Mouse (Mus musculus): ENCODE data around the gene Scn9a.
A peak's percentile ranks its signal among the peaks of the same experiment; 100 is the strongest.

Gene Scn9a

DNA sequence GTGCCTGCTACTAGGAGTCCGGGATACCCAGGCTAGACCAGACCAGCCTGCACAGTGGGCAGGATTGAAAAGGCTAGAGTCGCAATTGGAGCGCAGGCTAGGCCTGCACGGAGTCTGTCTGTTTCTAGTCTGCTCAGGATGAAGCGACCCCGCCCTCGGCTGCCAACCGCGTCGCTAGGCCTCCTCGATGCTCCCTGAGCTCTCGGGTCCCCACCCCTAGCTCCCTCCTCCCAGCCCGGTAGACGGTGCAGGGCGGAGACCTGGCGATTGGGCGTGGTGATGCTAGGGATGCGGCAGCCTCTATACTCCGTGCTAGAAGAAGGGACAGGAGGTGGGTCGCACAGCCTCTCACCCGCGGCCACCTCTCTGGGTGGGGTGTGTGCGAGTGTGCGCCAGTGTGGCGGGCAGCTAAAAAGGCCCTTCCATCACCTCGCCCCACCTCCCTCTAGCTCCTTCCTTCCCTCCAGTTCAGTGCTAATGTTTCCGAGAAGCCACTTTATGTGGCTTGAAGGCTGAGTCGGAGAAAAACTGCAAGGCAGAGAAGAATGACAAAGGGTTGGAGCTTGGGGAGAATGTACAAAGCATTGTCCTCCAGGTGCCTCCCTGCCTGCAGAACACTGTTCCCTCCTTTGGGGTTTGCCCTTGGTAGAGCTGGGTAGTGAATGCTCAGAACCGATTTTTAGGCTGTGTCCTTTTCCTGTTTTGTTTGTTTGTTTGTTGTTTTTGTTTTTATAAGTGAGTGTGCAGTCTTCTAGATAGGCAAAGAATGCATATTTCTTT is at the start of gene Scn9a:
Gene Scn9a, minus strand, starts transcription at position 383 of the 780 bp plus-strand sequence.
- peak; percentile 36 to 47 for DNase-seq (ENCODE audit: low spot score in 2 of 2)

DNA sequence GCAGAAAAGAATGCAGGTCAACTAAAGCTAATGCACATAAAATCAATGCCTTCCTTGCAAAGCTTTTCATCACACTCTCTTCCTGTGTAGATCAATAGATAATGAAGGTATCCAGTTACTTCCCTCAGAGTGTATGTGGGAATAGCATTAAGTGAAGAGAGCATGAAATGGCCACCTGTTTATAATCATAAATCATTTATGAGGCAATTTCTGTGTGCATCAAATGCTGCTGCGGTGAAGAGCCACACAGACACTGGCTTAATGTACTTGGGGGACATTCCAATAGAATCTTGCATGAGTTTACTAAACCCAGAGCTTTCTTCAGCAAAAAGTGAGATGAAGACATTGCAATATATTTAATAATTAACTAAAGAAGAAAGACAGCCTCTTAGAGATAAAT is 27.2 kb upstream of the Scn9a start:
- no peak for DNase-seq (ENCODE audit: low spot score in 2 of 2)

DNA sequence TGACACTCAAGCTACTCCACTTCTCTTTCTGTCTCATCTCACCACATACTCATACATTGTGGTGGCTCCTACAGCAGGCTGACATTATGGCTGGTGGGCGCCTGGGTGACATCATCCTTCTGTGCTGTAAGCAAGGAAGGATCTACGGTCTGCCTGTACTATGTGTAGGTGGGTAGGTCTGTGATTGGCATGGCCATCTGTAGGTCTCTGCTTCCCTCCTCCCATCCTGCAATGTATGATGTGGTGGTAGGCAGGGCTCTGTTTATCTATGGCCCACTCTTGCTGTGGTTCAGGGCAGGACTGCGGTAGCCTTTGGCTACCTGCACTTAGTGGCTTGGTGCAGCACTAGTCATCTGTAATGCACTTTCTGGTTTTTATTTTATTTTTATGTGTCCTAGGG is 21.7 kb upstream of the Scn9a start:
- no peak for DNase-seq (ENCODE audit: low spot score in 2 of 2)

DNA sequence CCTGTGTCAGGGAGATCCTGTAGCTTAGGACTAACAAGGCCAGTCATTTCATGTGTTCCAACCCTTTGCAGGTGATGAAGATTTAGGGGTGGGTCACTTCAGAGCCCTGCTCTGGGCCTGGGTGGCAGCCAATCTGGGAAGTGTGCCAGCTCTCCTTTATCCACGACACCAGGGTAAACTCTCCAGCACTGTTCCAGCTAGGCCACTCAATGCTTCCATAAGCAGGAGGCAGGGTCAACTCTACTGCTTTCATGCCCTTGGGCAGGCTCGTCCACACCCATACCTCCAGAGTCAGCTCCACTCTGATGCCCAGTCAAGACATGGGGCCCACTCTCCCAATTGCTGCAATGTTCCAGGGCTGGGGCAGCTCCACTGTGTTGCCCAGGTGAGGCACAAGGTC is 20.7 kb upstream of the Scn9a start:
- DNase-seq (ENCODE audit: low spot score in 2 of 2), result no peak

DNA sequence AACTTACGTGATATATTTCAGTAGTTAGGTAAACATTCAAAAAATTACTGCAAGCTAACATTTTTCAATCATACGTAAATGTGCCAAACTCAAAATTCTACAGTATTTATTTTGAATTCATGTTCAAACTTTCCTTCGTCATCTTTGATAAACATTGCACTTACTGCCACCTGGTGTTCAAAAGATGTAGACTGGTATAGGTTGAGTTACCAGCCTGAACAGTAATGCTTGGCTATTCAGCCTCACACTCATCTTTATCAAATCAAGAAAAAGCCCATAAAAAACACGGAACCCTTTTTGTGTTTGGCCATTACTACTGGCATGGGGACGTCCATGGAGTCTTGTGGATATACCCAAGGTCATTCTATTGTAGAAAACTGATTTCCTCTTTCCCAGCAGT is 9.6 kb upstream of the Scn9a start:
- no peak for DNase-seq (ENCODE audit: low spot score in 2 of 2)

DNA sequence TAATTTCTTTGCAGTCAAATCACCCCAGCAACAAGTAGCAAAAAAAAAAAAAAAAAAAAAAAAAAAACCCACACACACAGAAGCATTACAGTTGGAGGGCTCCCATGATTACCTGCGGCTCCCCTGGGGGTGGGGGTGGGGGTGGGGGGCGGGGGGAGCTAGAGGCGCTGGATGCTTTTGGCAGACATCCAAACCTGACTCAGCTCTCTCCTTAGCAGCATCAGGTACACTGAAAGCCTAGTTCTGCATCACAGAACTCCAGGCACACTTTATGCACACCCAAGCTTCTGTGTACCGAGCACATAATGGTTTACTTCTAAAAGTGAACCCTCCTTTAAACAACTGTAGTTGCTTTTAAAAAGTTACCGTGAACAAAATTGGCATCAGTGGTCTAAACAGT is 2.0 kb downstream of the Scn9a start:
- no peak for DNase-seq (ENCODE audit: low spot score in 2 of 2)

DNA sequence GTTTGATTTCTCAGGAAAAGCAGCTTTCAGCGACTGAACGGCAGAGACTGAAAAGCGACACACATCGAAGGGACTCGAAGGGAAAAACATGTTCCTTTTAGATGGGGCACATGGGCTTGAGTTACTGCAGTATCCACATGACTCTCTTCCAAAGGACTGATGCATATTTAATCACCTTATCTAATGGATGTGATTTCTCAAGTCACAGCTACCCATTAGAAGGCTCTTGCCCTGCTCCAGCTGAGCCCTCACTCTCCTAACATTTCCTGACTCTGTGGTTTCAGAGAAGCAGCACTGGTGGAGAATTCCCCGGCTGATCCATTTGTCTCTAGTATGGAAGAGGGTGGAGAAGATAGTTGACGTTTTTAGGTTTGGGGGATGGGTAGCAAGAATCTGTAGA is 23.7 kb downstream of the Scn9a start:
- DNase-seq (ENCODE audit: low spot score in 2 of 2), result no peak

DNA sequence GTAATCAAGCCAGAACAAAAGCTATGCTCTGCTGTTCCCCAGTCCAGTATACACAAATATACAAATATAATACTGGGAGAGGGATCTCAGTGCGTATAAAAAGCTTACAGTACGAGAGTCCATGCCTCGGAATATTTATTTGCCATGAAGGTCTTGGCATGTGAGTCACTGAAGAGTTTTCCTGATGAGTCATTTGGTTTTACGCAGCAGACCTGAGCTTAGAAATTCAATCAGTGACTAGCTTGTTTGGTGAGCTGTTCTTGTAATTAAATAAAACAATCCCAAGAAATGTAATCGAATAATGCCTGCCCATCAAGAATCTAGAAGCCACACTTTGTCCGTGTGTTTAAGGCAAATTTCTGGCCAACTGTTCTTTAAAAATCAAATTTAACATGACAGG is 37.4 kb downstream of the Scn9a start:
- no peak for DNase-seq (ENCODE audit: low spot score in 2 of 2)

DNA sequence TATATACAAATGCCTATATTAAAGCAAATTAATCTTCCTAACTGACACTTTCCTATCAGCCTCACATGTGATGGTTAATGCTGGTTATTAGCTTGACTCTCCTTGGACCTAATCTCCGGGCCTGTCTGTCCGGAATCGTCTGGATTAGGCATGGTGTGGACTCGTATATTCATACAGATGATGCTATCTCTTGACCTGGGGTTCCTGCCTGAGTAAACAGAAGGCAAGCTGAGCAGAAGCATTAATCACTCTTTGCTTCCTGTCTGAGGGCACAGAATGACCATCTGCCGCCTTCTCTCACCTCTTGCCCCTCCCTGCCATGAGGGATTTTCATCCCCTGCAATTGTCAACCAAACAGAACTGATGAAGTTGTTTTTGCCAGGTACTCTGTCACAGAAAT is 38.6 kb downstream of the Scn9a start:
- DNase-seq (ENCODE audit: low spot score in 2 of 2), result no peak

DNA sequence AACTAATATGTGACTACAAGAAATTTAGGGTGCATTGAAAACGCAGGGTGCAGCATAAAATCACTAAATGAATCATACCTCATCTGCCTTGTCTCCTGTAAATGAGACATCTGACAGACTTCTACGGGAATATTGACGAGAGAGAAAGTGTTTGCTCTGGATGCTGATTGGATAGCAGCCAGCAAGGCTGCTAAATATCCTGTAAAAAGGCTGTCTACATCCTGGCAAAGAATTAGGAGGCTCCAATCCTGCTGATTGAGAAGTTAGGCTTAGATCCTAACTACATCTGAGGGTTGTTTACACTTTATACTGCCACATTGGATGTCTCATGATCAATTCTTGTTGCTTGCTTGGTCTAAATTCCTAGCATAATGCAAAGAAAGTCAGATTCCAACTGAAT is 44.6 kb downstream of the Scn9a start:
- no peak for DNase-seq (ENCODE audit: low spot score in 2 of 2)

DNA sequence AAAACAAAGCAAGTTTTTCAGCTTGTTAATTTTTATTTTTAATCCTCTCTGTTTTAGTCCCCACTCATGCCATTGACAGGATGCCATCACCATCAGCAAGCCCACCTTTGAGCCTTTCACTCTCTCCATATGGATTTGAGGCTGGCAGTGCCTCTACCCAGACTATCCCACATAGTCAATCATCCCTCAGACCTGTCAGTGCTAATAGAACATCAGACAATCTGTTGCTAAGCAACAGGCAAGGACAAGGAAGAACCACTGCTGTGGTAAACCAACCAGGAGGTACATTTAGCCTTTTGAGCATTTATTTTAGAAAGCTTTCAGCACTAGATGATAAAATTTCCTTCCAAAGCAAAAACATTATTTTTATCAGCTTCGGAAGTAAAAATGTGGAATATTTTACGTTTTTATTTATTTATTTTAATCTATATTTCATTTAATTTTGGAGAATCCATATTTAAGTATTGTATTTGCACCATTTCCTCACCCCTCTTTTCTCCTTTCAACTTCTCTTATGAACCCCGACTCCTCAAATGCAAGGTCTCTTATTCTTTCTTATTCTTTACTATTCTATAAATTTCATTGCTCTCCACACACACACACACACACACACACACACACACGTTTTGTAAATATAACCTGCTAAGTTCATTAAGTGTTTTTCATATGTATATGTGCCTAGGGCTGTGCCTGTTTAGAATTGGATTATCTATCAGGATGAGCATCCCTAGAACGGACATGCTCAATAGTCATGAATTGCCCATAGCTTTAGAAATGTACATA is 54.5 kb downstream of the Scn9a start:
- no peak for DNase-seq (ENCODE audit: low spot score in 2 of 2)

DNA sequence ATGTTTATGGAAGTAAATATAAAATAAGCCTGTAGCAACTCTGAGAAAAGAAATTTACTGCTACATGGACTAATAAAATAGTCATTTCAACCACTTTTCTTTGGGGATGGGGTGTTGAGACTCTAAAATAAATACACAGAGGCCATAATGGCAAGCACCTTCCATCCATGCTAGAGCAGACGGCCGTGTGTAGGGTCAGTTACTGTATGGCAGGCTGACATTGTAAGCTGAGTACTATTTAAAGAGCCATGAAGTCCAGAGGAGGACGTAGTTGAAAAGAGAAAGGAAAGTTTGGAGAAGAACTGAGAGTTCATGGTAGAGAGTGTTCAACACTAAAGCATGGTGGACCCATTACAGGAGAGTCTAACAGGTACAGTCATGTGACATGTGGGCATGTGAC is 86.5 kb downstream of the Scn9a start:
- DNase-seq (ENCODE audit: low spot score in 2 of 2), result no peak

DNA sequence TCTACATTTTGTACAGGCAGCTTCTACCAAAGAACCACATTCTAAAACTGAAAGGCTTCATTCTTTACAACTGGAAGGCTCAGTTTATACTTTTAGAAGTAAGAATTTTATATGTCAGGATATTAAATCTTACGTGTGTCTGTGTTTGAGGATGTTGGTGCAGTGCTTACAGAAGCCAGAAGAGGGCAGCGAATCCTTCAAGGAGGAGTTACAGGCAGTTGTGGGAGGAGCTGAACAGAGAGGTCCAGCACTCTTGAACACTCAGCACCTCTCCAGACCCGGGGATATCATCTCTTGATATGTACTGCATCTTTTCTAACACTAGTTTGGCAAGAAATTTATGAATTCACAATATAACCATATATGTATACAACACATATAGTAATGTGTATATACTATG is 114.8 kb downstream of the Scn9a start:
- no peak for DNase-seq (ENCODE audit: low spot score in 2 of 2)

DNA sequence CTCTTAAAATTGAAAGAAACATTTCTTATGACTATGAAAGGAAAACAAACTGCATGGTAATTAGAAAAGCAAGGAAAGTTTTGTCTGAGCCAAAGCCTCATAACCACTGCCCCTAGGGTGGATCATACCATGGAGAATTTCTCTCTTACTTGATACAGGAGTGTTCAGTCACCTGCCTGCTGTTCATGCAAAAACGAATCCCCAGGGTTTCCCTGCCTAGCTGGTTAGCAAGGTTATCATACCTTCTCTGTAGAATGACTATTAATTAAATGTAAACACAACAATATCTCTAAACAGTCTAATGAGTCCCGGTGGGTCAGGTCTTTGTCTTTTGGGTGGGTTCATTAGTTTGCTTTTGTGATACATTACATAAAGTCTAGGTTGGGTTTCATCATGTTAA is 123.3 kb downstream of the Scn9a start:
- no peak for DNase-seq (ENCODE audit: low spot score in 2 of 2)

DNA sequence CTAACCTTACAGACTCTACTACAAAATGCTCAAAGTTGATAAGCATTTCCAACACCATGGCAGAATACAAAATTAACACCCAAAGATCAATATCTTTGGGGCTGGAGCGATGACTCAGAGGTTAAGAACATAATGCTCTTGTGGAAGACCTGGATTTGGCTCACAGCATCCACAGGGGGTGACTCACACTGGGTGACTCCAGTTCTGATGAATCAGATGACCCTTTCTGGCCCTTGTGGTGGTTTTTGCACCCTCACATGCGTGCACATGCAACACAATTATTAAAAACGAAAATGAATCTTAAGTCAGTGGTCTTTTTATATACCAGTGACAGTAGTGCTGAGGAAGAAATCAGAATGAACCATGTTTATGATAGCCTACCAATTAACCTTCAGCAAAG is 126.7 kb downstream of the Scn9a start:
- no peak for DNase-seq (ENCODE audit: low spot score in 2 of 2)

DNA sequence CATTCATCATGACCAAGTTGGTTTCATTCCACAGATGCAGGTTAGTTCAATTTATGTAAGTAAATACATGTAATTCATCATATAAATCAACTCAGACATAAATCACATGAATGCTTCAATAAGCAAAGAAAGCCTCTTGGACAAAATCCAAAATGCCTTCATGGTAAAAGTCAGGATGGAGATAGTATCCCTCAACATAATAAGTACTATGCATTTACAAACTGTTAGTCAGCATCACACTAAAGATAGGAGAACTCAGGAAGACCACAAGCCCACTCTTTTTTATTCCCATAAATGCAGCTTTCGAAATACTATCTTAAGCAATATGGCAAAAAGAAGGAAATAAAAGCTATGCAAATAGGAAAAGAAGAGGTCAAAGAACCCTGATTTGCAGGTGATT is 127.1 kb downstream of the Scn9a start:
- no peak for DNase-seq (ENCODE audit: low spot score in 2 of 2)

DNA sequence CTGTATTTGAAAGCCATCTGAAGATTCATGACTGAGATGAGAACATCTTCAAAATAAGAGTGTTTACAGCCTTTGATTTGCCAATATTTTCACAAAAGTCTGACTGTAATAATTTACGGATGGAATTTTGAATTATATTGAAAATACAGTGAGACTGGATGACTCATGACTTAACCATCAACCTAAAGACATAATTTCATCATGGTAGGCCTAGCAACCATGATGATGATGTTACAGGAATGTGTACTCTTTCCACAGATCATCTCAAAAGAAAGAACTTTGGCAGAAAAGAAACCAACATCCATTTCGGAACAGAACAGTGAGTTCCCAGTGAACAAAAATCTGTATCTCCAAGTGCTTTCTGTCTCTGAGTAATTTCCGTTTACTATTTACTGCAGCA is 132.6 kb downstream of the Scn9a start:
- no peak for DNase-seq (ENCODE audit: low spot score in 2 of 2)

DNA sequence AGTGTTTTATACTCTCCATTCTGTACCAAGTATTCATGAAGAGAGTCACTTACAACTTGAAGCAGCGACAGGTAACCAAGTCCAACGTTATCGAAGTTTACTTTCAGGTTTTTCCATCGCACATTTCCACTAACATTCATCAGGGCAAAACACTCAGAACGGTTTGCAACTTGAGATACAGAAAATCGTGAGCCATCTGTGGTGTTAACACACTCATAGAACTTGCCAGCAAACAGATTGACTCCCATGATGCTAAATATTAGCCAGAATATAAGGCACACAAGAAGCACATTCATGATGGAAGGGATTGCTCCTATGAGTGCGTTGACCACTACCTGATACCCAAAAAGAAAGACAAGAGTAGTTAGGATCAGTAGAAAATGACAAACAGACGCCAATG is 140.2 kb downstream of the Scn9a start:
- DNase-seq (ENCODE audit: low spot score in 2 of 2), result no peak

DNA sequence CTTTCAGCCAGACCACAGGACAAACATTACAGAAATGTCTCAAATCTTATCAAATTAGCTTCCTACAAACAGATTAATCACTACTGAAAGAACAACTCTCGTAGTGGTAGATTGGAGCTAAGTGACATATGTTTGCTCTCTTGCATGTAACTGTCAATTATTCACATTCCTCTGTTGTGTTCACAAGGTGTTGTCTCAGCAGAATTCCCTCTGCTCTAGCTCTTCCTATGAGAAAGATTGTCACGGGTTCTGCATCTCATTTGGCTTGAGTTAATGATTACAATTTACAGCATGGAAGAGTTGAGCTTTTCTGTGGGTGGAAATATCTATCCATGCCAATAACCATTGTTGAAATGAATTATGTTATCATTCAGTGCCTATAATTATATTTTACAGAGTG is 156.4 kb downstream of the Scn9a start:
- no peak for DNase-seq (ENCODE audit: low spot score in 2 of 2)

DNA sequence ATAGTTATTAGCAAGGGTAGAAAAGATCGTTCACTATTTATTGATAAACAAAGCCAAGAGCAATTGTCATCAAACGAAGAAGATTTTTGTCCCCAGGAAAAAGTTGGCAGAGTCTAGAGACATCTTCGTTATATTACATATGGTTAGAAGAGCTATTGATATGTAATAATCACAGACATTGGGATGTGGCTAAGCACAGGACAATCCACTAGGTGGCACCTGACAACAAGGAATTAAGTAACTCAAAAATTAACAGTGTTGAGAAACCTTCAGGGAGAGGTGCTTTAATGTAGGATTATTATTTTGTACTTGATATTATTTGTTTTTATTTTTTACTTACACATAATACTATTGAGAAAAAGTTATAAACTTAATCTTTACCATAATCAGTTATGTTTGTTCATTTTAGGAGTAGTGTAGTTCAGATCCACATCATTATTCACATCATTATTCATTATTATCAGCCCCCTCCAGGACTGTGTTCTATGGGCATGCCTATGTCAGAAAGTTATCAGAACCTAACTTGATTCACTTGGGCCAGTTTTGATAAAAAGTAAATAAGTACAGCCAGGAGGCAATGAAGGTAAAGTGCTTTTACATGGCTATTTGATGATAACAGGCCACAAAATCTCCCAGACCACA is 161.5 kb downstream of the Scn9a start:
- DNase-seq (ENCODE audit: low spot score in 2 of 2), result peak in 1 of 2 experiments; percentile 13

DNA sequence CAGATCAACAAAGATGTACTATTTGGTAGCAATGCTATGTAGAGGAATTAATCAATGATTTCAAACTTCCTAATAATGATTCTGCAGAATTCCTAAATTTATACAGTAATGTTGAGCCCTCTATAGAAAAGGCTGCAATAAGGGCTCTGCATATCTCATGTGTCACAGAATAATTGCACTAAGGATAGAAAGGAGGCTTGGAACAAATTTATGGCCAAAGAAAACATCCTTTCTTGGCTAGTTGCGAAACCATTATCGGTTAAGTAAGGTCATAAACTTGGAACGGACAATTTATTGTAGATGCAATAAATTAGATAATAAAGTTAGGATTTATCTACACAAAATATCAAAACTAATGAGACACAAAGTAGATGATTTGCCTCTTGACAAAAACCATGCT is 169.3 kb downstream of the Scn9a start:
- no peak for DNase-seq (ENCODE audit: low spot score in 2 of 2)

DNA sequence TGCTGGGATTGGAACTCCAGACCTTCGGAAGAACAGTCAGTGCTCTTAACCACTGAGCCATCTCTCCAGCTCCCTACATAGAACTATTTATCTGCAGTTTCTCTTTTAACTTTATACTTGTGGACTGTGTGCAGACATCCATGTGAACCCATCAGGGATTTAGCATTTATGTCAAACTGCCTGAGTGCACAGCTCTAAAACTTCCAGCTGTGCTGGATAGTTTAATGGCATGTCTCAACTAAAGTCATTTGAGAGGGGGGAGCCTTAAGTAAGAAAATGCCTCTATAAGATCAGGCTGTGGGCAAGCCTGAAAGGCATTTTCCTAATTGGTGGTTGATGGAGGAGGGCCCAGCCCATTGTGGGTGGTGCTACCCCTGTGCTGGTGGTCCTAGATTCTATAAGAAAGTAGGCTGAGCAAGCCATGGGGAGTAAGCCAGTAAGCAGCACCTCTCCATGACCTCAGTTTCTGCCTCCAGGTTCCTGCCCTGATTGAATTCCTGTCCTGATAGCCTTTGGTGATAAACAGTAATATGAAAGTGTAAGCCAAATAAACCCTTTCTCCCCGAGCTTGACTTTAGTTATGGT is 169.8 kb downstream of the Scn9a start:
- no peak for DNase-seq (ENCODE audit: low spot score in 2 of 2)

DNA sequence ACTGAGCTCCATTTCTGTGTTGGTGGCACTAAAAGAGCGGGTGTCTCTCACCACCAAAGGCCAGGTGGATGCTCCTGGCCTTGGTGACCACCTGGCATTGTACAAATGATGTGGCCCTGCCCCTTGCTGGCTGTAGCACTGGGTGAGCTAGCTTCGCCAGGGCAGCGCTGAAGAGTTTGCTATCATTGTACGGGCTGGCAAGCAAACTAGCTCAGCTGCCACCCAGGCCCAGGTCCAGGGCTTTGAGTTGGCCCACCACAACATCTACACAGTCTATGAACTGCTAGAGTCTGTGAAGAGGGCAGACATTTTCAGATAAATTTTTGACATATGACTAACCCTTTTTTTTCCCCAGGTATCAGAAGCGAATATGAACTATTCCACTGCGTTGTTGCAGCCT is 170.8 kb downstream of the Scn9a start:
- no peak for DNase-seq (ENCODE audit: low spot score in 2 of 2)
